Mouse (Mus musculus) kidney, embryonic 16.5 days (tissue): ENCODE data around the gene Pxn. TPM values are rescaled to one million over a fixed set of nuclear protein-coding genes. Genes with fewer than 3 reads are reported as not detected.

Experiments
- ATAC-seq: fragments of 200-750 bp; cut with Nextera tagmentation; 2 replicates; pipeline ENCODE4 v1.8.0; 2017; ENCODE audit warnings: moderate TSS enrichment; ENCODE audit not compliant: low FRiP score, low TSS enrichment
- H3K27ac ChIP-seq: fragments of 300-500 bp; sonication (generic); 2 replicates; pipeline ENCODE4 v1.5.1; 2014; ENCODE audit warnings: low read length
- H3K27me3 ChIP-seq: fragments of 300-500 bp; sonication (generic); 2 replicates; pipeline ENCODE4 v1.6.1; 2014; ENCODE audit warnings: low read length, control low read depth, mixed read lengths; ENCODE audit not compliant: insufficient read depth
- H3K36me3 ChIP-seq: fragments of 300-500 bp; sonication (generic); 2 replicates; pipeline ENCODE4 v1.6.1; 2014; ENCODE audit warnings: low read length, control low read depth, mixed read lengths; ENCODE audit not compliant: insufficient read depth
- H3K4me1 ChIP-seq: fragments of 300-500 bp; sonication (generic); 2 replicates; pipeline ENCODE4 v1.6.1; 2014; ENCODE audit warnings: low read length, control low read depth, mixed read lengths; ENCODE audit not compliant: insufficient read depth
- H3K4me2 ChIP-seq: fragments of 300-500 bp; sonication (generic); replicated peaks from 2 replicates; pipeline ENCODE4 v1.6.1; 2014; ENCODE audit warnings: low read depth, low read length
- H3K4me3 ChIP-seq: fragments of 300-500 bp; sonication (generic); 2 replicates; pipeline ENCODE4 v1.5.1; 2014; ENCODE audit warnings: mild to moderate bottlenecking, low read length
- H3K9ac ChIP-seq: fragments of 300-500 bp; sonication (generic); replicated peaks from 2 replicates; pipeline ENCODE4 v1.6.1; 2014; ENCODE audit warnings: low read length
- H3K9me3 ChIP-seq: fragments of 300-500 bp; sonication (generic); 2 replicates; pipeline ENCODE4 v1.6.1; 2016; ENCODE audit warnings: low read length, control low read depth
- WGBS: fragments of 180-500 bp; shearing (Covaris S2); extraction: QIAGEN DNeasy Blood & Tissue Kit; methylation state at CpG from one replicate; pipeline ENCODE4 v1.1.7; 2014; 5-methylcytosine and 5-hydroxymethylcytosine counted together
- microRNA-seq: library from miRNA; unstranded; fragments of <30 nt; microRNA quantifications from one replicate; pipeline ENCODE4, GENCODE M21; 2016
- polyA plus RNA-seq: library from polyadenylated mRNA; unstranded; fragments of >200 nt; fragmentation: Nextera tagmentation; extraction: Ambion mirVana; gene quantifications from 2 replicates; pipeline ENCODE4 v1.2.1, GENCODE M21; 2015

Pxn gene
- polyA plus RNA-seq, 1 experiment from 2014 or later = 60.5 TPM

DNA sequence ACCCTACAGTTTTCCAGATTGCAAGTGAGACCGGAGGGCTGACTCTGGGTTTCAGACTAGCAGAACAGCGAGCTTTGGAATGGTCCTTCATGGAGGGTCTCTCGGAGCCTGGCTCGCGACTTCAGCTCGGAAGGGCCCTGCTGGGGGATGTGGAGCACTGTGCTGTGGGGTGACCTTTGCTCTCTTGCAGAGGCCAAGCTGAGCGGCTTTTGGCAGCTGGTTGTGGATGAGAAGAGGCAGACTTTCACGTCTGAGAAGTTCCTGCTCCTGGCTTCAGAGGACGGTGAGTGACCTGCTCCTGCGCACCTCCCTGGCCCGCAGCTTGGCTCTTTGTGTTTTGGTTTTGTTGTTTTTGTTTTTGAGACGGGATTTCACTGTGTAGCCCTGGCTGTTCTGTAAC, 79.1 kb downstream of the Pxn start:
- H3K9me3 ChIP-seq = peaks cover 20% of the 10 kb centered on the region
- no peaks in the 10 kb centered on the region for H3K27me3 ChIP-seq
- no peak overlapping the region for H3K9ac ChIP-seq
- WGBS = 83% methylated on average over 12 of the region's 12 CpGs
- no peaks in the 10 kb centered on the region for H3K4me1 ChIP-seq
- H3K27ac ChIP-seq = no peak overlapping the region
- H3K36me3 ChIP-seq = peaks cover 86% of the 10 kb centered on the region
- no peak for ATAC-seq
- no peak overlapping the region for H3K4me3 ChIP-seq
- H3K4me2 ChIP-seq = no peak overlapping the region

DNA sequence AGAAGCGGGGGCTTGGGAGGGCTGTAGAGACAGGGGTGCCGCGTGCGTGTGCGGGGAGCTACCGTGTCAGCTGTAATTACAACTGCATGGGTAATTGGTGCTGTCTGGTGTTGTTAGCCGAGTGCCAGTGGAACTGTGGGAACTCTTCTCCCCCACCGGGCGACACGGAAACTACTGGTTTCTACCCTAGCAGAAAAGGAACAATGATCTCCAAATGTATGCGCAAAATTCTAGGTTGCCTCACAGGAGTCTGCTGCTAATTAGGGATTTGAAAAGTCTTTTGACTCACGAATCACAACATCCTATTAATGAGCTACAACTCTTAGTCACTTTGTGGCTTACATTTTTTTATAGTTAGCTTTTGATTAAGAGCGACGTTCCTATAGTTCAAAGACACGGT, 79.7 kb downstream of the Pxn start:
- ATAC-seq = no peak
- no peak overlapping the region for H3K4me2 ChIP-seq

DNA sequence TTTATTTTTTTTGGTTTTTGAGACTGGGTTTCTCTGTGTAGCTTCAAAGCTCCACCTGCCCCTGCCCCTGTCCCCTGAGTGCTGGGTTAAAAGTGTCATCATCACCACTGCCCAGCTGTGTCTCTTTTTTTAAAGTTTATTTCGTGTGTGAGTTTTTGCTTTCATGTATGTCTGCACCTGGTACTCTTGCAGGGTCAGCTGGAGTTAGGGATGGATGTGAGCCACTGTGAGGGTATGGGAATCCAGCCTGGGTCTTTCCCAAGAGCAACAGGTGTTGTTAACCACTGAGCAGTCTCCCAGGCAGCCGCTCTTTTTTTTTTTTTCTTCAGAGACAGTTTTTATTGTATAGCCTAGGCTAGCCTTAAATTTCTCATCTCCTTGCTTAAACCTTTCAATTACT, 80.3 kb downstream of the Pxn start:
- peaks cover 16% of the 10 kb centered on the region for H3K9me3 ChIP-seq
- H3K9ac ChIP-seq = no peak overlapping the region
- WGBS = 91% methylated on average over 2 of the region's 2 CpGs
- no peak overlapping the region for H3K4me2 ChIP-seq
- H3K4me3 ChIP-seq = no peak overlapping the region
- no peaks in the 10 kb centered on the region for H3K4me1 ChIP-seq
- H3K36me3 ChIP-seq = peaks cover 85% of the 10 kb centered on the region
- ATAC-seq = no peak
- H3K27me3 ChIP-seq = no peaks in the 10 kb centered on the region
- no peak overlapping the region for H3K27ac ChIP-seq

More for the DNA sequence above, 79.7 kb downstream of the Pxn start:
- no peak overlapping the region for H3K9ac ChIP-seq
- no peak overlapping the region for H3K4me3 ChIP-seq
- H3K36me3 ChIP-seq = peaks cover 86% of the 10 kb centered on the region
- H3K4me1 ChIP-seq = no peaks in the 10 kb centered on the region
- no peaks in the 10 kb centered on the region for H3K27me3 ChIP-seq
- no peak overlapping the region for H3K27ac ChIP-seq
- peaks cover 20% of the 10 kb centered on the region for H3K9me3 ChIP-seq
- WGBS = 89% methylated on average over 15 of the region's 15 CpGs

DNA sequence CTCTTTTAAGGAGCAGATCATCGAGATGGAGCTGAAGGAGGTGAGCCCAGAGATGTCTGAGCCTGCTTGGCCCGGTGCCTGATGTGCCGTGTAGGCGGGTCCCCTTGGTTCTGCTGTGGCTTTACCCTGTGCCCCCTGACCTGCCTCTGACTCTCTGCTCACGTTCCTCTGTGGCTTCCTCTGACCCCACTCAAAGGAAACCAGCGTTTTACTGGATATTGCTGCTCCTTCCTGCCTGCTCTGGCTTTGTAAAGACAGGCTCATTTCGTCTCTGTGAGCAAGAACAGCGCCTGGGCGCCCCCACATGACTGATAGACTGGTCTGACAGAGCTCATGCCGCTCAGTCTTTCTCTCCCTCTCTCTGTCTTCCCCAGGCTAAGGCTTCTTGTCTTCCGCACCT, 84.6 kb downstream of the Pxn start:
- Histone ChIP-seq H3K9me3 (no peaks in the 10 kb centered on the region), H3K9ac (no peak overlapping the region), H3K4me2 (no peak overlapping the region), H3K4me3 (no peak overlapping the region), H3K27ac (no peak overlapping the region), H3K36me3 (peaks cover 87% of the 10 kb centered on the region), H3K27me3 (no peaks in the 10 kb centered on the region), H3K4me1 (no peaks in the 10 kb centered on the region)
- WGBS = 69% methylated on average over 11 of the region's 11 CpGs
- no peak for ATAC-seq

DNA sequence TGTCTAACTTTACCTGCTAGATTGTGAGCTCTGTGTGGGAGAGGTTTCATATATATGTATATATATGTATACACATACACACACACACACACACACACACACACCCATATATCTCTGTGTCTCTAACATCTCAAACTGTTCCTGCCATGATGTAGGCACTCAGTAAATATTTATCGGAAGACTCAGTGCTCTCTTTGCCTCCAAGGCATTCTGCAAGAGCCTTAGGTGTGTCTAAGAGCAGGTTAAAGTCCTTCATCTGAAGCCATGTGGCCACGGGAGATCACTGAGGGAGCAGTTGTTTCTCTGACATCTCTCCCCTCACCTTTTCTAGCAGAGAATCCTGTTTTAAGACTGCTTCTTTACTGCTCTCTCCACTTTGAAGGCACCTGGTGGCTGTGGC, 85.0 kb downstream of the Pxn start:
- Histone ChIP-seq H3K27ac (no peak overlapping the region), H3K9ac (no peak overlapping the region), H3K4me1 (no peaks in the 10 kb centered on the region), H3K27me3 (no peaks in the 10 kb centered on the region), H3K4me3 (no peak overlapping the region), H3K4me2 (no peak overlapping the region), H3K9me3 (no peaks in the 10 kb centered on the region), H3K36me3 (peaks cover 87% of the 10 kb centered on the region)
- 83% methylated on average over 2 of the region's 2 CpGs for WGBS
- no peak for ATAC-seq

DNA sequence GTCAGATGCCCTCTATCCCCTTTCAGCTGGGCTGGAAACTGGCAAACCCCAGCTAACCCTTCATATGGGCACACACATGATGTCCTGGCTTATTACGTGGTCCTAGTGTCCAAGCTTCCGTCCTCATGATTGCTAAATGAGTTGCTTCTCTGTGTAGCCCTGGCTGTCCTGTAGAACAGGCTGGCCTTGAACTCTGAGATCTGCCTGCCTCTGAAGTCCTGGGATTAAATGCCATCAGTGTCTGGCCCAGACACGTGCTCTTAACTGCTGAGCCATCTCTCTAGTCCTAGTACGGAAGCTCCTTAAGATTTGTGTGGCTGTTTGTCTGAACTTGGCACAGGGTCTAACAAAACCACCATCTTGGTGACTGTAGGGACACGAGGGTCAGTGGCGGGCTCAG, 97.1 kb downstream of the Pxn start:
- ATAC-seq = no peak
- WGBS = 89% methylated on average over 6 of the region's 6 CpGs
- H3K9ac ChIP-seq = no peak overlapping the region
- H3K4me3 ChIP-seq = no peak overlapping the region
- H3K36me3 ChIP-seq = peaks cover 81% of the 10 kb centered on the region
- H3K27me3 ChIP-seq = no peaks in the 10 kb centered on the region
- H3K9me3 ChIP-seq = no peaks in the 10 kb centered on the region
- H3K4me2 ChIP-seq = no peak overlapping the region
- H3K4me1 ChIP-seq = no peaks in the 10 kb centered on the region
- no peak overlapping the region for H3K27ac ChIP-seq

Small RNA genes lying within 50 kb of the gene (microRNA-seq; reads per million reads assigned to microRNA genes)
- not detected for gene Mir7029

Other genes starting within 250 kb of the Pxn start
- gene Rnf10, start 233.8 kb upstream of the Pxn start, polyA plus RNA-seq = 122 and 134 TPM in 2 replicates
- 54.3 and 55.8 TPM in 2 replicates for gene Coq5, start 227.0 kb upstream of the Pxn start, polyA plus RNA-seq
- gene Dynll1, start 205.7 kb upstream of the Pxn start, polyA plus RNA-seq = 1,559 and 1,634 TPM in 2 replicates
- gene Srsf9, start 179.5 kb upstream of the Pxn start, polyA plus RNA-seq = 208 and 258 TPM in 2 replicates
- 25.2 and 32.0 TPM in 2 replicates for gene Gatc, start 165.5 kb upstream of the Pxn start, polyA plus RNA-seq
- 56.3 and 58.5 TPM in 2 replicates for gene Triap1, start 165.5 kb upstream of the Pxn start, polyA plus RNA-seq
- 1,046 and 1,071 TPM in 2 replicates for gene Cox6a1, start 157.7 kb upstream of the Pxn start, polyA plus RNA-seq
- gene Msi1, start 77.1 kb upstream of the Pxn start, polyA plus RNA-seq = 12.1 and 14.1 TPM in 2 replicates
- gene Pla2g1b, start 40.4 kb upstream of the Pxn start, polyA plus RNA-seq = 0.94 and 2.1 TPM in 2 replicates
- 27.3 and 27.5 TPM in 2 replicates for gene Sirt4, start 22.0 kb upstream of the Pxn start, polyA plus RNA-seq
- 1,527 and 1,553 TPM in 2 replicates for gene Rplp0, start 52.8 kb downstream of the Pxn start, polyA plus RNA-seq
- gene Gcn1l1, start 58.6 kb downstream of the Pxn start, polyA plus RNA-seq = 44.3 and 48.8 TPM in 2 replicates
- gene Rab35, start 125.2 kb downstream of the Pxn start, polyA plus RNA-seq = 5.8 and 10.7 TPM in 2 replicates
- gene Bicdl1, start 224.9 kb downstream of the Pxn start, polyA plus RNA-seq = 13.8 and 14.9 TPM in 2 replicates